Mouse (Mus musculus): ENCODE measurements at regions not wholly inside any gene's neighbourhood (a gene's known extent, or its start where the extent isn't known, plus 50 kb on each side); places are given as distances from the start of the nearest gene placed in this dataset.

DNA sequence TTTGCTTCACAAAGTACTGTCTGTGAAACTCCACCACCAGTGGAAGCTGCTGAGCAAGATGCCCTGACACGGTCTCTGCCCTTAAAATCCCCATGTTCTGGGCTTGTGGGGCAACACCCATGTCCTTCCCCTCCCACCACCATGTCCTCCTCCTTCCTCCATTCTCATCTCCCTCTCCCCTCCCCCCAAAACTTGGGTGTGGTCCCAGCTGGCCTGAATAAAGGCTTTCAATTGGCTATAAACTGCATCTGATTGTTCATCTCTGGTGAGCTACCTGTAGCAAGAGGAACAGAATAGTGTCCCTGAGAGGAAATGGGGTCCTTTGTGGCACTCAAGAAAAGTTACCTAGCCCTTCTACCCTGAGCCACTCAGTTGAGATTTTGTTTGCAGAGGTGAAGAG lies 91.8 kb downstream of the Slc16a9 start:
- DNase-seq (ENCODE audit: low read depth, low spot score): no peak

DNA sequence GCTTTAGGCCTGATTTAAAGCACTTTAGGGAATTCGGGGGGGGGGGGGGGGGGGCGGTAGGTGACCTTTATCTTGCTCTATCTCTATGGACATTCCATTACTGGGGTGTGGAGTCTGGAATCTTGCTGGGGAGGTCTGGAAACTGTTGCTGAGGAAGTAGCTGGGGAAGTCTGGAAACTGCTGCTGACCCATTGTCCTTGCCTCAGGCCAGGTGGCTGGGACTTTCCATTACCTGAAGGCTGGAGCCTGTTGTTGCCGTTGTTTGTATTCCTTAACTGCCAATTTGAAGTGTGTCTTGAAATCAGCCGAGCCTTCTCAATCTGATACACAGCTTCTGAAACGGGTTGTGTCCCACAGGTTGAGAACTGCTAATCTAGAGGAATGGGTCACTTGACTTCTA lies 80.9 kb upstream of the Fam13c start:
- DNase-seq (ENCODE audit: low read depth, low spot score): no peak

DNA sequence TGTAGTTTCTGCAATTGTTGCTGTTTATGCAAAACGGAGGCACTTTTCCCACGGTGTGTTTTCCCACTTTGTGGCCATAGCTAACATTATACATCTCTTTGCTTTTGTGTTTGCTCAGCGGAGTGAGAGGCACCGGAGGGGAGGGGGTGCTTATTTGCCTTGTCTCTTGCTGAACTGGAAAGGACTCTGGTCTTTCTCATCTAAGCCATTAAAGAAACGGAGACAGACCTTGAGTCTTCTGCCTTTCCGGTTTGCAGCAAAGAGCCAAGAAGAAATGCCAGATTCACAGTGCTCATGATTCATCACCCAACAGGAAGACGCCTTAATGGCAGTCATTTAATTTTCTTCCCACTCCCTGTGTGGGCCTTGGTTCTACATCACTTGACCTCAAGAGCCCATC lies 80.4 kb upstream of the Fam13c start:
- DNase-seq (ENCODE audit: low read depth, low spot score): peak; percentile 40

DNA sequence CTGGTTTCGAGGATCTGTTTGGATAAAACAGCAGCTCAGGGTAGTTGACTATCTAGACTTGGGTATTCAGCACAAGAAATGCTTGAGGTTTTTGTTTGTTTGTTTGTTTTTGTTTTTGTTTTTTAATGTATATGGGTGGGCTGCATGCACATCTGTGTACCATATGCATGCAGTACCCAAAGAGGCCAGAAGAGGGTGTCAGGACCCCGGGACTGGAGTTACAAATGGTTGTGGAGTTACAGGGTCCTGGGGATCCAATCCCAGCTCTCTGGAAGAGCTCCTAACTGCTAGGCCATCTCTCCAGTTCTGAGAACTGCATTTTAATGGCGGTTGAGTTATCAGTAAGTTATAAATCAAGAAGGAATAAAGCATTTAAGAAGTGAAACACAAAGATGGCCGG lies 77.2 kb upstream of the Fam13c start:
- DNase-seq (ENCODE audit: low read depth, low spot score): peak; percentile 27

DNA sequence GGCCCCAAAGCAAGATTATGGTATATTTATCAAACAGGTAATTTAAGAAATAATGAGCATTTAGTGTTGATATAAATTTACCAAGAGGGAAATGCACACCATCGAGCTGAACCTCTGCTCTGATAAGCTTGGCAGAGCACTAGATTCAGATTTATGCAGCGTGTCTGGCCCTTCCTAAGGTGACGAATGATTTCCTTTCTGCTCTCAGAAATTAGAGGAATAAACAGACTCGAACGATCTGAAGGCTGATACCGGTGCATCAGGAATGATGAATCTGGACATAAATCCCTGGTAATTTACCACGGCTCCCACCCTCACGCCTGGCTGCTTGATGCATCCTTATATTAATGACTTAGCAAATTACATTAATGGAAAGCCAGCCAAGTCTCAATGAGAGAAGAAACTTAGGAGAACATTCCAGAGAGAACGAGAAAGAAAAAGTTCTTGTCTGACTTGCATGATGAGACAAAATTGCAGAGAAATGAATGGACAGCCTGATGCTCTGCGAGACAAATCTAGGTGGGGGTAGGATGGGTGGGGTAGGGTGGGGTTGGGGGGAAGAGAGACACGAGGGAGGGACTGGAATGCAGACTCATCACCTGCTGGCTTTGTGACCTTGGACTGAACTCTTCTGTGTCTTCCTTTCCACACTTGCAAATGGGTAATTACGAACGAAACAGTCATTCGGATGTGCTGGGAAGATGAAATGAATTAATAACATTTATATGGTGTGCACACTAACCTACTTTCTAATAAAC lies 75.9 kb upstream of the Fam13c start:
- no peak for DNase-seq (ENCODE audit: low read depth, low spot score)

DNA sequence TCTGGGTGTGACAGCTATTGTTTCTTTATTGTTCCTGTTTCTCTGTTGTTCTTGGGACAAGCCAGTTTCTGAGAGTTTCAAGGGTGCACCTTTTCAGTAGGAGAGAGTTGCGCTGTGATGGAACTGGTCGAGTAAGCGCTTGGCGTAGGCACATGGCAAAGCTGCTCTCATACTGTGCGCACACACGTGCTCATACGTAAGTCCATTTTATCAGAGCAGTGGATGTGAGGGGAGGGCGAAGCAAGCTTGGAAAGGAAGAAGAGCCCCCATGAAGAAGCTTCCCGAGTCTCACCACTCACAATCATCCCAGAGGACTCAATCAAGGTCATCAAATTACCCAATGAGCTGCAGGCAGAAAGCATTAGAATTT lies 75.3 kb upstream of the Fam13c start:
- no peak for DNase-seq (ENCODE audit: low read depth, low spot score)

DNA sequence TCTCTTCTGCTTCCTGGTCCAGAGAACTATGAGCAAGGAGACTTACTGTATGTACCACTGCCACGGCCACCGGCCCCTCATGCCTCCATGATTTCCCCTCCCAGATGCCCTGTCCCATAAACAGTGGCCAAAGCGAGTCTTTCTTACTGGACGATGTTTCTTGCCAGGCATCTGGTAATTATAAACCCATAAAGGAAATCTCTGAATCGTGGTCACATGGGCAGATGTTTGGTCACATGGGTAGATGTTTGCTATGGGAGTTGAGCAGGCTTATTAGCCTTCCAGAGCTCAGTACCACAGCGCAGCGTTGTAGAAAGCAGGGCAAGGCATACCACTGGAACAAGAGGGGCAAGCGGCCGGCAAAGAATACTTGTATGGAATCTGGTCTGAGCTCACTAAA lies 74.8 kb upstream of the Fam13c start:
- no peak for DNase-seq (ENCODE audit: low read depth, low spot score)

DNA sequence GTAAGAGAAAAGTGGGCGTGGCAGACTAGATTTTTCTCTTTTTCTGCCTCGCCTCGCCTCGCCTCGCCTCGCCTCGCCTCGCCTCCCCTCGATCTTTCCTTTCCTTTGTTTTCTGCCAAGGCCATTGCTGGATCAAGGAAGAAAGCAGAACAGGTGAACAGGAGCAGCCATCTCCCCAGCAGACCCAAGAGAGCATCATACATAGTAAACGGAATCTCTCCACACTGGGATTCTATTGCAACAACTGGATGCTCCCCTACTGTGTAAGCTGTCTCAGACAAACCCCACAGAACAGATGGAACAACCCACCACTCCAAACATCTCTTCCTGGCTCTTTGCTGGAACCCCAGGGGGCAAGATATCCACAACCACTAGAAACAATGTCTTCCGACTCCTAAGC lies 72.4 kb upstream of the Fam13c start:
- DNase-seq (ENCODE audit: low read depth, low spot score): no peak

DNA sequence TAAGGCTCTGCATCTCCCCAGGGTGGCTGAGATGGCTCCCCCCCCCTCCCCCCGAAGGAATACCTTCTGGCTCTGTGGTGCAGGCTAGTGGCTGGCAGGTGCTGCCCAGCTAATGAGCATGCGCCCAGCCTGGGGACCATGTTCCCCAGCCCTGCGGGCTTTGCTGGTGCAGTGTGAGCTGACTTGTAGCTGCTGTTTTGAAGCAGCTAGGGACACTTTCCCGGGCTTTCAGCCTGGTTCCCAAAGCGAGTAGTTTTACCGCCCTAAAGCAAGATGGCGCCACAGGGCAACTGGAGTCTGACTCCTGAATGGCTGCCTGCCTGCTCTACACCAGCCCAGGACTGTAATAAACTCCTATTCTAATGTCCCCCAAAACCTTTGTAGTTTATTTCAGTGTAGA lies 71.6 kb upstream of the Fam13c start:
- DNase-seq (ENCODE audit: low read depth, low spot score): peak; percentile 87

DNA sequence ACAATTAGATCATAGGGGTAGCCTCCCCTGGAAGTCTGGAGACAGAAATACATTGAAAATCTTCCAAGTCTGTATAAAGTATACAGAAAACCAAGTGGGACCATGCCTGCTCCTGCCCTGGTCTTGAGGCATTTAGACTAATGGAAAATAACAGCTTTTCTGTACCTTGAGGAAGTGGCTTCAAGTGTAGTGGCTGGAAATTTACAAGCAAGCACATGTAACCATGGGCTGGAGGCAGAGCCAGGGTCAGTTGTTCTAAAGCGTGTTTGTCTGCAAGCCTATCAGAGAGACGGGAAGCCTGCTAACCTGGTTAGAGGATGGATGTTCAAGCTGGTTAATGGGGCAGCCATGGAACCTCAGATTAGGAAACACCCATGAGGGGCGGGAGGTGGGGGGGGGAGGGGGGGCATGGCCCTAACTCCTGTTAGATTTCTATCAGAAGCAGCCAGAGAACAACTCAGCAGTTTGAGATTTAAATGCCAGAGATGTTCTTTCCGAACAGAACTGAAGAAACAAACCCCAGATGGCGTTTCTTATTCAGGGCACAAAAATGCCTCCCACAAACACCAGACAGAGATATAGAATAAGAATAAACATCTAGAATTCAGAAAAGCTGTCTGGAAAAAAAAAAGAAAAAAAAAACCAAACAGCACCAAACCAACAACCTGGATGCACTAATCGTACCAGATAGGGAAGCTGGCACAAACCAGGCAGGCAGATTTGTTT lies 67.7 kb upstream of the Fam13c start:
- DNase-seq (ENCODE audit: low read depth, low spot score): peak; percentile 81

DNA sequence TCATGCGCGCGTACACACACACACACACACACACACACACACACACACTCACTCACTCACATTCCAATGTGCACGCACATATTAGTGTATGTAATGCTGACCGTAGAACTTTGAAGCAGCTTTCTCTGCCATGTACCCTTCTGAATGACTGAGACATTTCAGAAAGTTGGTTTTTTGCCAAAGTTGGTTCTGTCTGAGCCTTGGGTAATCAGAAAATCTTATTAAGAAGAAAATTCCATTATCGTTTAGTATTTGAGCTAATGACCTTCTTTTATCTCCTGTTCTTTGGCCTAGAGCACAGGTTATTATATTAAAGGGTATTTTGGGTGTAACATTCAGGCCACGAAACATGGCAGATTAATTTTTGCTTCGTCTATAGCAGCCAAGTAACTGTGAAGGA lies 67.1 kb upstream of the Fam13c start:
- DNase-seq (ENCODE audit: low read depth, low spot score): no peak

DNA sequence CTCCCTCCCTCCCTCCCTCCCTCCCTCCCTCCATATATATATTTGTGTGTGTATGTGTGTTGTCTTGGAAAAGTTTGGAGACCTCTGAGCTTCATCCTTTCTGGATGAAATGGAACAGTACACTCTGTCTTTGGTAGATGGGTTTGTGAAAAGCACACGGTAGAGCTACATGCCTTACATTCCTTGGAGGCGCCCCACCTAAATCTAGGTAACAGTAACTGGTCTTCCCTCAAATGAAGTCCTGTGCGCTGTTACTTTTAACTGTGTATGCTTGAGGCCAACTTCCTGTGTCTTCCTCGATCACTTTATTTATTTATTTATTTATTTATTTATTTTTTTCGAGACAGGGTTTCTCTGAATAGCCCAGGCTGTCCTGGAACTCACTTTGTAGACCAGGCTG lies 66.4 kb upstream of the Fam13c start:
- no peak for DNase-seq (ENCODE audit: low read depth, low spot score)

DNA sequence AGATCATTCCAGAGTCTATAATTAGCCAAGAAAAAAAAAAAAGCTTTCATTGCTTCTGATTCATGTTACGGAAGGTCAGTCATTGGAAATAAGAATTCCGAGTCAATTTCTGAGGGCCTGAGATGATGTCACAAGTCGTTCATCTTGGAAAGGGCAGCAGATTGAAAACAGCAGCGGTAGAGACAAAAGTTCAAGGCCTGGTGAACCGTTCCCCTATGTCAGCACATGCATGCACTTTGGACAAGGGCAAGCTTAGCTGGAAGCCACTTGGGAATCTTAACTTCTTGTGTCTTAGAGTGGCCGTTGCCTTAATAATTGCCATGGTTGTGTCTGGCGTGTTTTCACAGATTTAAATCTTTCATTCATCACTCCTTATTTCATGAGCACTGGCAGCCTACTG lies 65.6 kb upstream of the Fam13c start:
- no peak for DNase-seq (ENCODE audit: low read depth, low spot score)

DNA sequence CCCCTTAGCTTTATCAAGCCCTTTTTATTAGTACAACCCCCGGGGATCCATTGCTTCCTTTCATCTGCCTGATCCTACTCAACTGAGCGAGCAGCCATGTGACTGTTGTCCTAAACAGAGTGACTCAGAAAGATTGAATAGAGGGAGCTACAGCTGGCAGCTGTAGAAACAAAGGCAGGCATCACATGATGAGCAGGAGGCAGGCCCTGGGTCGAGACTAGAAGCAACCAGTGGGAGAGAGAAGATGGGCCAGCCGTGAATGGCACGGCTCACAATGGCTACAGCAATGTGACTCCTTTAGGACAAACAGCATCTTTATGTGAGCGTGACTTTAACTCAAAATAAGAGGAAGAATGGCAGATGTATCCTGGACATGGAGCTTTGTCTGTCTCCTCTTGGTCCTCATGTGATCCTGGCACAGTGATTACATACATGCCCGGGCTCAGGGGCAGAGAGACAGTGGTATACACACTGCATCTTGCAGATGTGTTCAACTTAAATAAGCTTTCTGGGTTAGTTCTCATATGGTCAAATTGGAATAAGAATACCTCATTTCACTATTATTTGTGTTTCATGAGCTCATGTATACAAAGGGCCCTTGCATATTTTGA lies 60.1 kb upstream of the Fam13c start:
- peak; percentile 89 for DNase-seq (ENCODE audit: low read depth, low spot score)

DNA sequence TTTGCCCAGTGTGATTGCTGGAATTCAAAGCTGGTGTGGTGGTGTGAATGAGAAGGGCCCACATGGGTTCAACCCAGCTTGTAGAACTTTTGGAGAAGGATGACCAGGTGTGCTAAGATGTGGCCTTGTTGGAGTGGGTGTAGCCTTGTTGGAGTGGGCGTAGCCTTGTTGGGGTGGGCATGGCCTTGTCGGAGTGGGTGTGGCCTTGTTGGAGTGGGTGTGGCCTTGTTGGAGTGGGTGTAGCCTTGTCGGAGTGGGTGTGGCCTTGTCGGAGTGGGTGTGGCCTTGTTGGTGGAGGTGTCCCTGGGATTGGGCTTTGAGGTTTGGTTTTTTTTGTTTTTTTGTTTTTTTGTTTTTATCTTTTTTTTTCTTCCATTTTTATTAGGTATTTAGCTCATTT lies 55.6 kb upstream of the Fam13c start:
- DNase-seq (ENCODE audit: low read depth, low spot score): no peak

DNA sequence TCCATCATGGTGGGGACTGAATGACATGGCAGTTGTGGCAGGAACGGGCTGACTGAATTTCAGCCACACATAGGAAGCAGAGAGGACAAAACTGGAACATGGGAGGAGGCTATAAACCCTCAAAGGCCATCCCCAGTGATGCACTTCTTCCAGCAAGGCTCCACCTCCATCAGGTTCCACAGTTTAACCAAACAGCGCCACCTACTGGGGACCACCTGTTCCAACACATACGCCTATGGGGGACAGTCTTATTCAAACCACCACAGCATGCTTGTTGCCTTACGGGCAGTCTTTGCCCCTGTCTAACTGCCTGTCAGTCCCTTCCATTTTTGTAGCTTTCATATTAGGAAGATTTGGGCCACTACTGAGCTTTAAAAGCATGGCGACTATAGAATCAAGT lies 52.6 kb upstream of the Fam13c start:
- DNase-seq (ENCODE audit: low read depth, low spot score): no peak

Data from brain, adult 2 months (tissue).